Mouse (Mus musculus): ENCODE measurements at regions not wholly inside any gene's neighbourhood (a gene's known extent, or its start where the extent isn't known, plus 50 kb on each side); places are given as distances from the start of the nearest gene placed in this dataset.

DNA sequence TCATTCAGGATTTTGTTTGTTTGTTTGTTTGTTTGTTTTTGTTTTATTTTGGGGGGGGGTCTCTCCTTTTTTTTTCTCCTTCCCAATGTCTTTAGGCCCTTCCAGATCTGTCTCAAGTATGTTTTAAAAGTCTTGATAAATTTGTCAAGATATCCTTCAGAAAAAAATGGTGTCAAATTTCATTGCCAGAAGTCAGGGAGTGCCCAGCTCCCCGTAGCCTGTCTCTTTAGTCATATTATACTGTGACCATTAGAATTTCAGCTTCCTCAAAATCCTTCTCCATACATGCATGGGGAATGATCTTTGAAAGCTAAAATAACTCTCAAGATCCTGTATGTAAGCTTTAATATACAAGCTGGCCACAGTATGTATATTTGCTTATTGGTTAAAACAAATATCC is 134.3 kb upstream of the Lpp start:
- intact Hi-C loops (cut with DNase I): no loop called here

DNA sequence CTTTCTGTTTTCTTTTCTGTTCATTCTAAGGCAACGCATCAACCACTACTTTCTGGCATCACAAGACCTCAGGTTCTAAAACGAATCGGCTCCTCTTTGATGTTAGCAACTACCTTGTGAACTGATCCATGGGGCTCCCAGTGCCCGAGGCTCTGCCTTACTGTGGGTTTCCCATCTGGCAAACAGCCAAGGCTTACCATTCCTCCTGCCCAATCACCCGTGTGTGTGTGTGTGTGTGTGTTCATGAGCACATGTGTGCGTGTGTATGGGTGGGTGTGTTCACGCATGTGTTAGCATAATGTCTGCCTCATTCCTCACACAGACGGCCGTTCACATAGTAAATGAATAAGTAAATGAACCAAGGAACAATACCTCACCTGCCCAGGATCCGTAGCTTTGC is 138.3 kb upstream of the Lpp start:
- intact Hi-C loops (cut with DNase I): no loop called here

DNA sequence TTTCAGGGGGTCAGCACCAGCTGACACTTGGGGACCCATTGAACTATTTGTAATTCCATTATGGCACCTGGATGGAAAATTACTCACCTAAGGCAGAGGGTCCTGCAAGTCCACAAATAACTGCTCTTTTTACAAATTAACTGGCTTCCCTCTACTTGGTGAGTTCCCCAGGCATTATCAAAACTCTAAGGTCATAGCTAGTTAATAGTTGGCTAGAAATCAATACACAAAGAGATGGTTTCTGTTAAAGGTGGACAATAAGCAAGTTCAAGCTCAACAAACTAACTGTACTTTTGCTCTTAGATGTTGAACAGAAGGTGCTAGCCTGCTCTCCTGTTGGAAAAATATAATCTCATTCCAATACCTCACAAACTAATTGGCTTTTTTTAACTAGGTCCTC is 138.7 kb upstream of the Lpp start:
- intact Hi-C loops (cut with DNase I): no loop called here

DNA sequence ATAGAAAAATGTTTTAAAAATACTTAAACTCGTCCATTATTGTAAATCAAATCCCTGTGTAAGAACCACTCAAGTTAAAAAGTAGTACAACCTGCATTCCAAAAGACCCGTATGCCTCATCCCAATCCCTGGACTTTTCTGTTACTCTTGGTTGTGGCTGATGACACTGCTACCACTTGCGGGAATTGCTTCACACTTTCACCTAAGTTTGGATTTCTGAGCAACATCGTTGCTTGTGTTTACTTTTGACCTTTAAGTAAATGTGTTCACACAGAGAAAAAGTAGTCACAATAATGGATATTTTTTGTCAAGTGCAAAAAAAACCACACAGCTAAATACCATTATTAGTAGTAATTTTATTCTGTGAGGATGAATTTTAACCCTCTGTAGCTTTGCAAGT is 139.2 kb upstream of the Lpp start:
- intact Hi-C loops (cut with DNase I): no loop called here

DNA sequence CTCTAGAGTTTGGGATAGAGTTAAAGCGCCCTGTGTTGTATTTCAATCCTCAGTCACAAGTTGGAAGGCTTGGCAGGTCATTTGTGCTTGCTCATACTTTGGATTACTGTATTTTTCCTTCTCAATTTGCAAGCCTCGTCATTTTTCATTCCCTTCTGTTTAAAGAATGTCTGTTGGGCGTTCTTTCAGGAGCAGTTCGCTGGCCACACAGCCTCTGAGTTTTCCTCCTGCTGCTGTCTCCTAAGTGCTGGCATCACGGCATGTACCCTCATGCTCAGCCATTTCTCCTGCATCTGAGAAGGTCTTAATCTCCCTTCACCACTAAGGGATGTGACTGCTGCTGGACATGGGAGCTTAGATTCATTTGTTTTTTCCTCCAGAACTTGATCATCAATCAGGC is 146.0 kb upstream of the Lpp start:
- intact Hi-C loops (cut with DNase I): no loop called here

DNA sequence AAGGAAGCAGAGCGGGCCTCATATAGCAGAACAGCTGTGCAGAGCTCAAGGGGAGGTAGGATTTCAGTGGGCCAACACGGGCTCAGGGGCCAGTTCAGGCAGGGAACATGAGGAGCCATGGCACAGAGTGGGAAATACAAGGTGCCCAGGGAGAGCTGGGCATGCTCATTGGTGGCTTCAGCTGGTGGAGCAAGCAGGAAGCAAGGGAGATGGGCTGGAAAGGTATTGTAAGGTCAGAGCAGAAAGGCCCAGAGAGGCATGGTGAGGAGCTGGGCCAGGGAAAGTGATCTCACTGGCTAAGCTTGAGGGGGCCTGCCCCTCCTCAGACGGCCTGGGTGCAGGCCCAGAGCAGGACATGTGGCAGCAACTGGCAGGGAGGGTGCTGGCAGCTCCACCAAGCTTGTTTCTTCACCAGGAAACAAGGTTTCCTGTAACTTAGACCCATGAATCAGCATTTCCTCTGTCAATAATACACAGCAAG is 155.2 kb upstream of the Lpp start:
- intact Hi-C loops (cut with DNase I): no loop called here

DNA sequence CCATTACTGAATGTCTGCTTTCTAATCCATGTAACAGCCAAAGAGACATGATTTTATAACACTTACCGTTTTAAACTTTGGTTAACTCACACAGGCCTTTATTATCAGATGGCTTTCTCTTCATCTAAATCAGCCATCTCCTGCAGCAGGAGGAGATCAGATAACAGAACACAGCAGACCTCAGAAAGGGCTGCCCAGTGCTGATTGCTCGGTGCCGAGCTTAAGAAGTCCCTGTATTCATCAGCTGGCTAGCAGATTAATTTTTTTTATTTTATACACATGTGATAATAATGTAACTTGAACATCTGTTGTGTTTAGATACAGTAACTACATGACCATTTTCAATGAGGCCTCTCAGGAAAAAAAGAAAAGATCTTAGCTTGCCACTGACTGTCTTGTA is 155.9 kb upstream of the Lpp start:
- intact Hi-C loops (cut with DNase I): no loop called here

DNA sequence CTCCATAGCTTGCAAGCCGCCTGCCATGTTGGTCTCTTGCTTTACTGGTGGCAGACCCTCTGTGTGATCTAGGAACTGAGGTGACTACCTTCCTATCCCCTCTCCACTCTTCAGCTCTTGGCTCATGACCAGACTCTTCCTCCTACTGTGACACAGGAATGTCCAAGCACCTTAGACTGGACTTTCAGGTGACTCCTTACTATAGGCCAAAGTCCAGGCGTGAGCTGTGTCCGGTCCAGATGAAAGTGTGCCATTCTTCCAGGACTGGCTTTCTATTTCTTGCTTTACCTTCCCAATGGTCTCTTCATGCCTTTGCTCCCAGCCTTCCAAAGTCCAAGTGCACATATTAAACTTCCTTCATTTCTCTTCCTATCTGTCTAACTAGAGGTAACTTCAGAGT is 156.3 kb upstream of the Lpp start:
- intact Hi-C loops (cut with DNase I): no loop called here

DNA sequence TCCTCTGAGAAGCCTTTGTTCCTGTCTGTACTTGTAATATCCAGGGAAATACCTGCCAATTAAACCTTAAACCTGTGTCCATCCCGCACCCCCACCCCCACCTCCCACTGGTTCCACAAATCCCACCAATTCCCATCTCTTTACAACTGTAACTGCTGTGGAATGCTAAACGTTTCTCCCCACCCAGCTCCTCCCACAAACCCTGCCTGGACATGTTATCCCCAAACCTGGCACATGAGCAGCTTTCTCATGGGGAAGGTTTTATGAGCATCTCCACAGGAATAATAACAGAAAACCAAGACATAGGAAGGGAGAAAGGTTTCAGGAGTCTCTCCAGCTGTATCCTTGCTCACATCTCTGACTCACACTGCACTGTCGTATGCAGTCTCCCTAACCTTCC is 156.8 kb upstream of the Lpp start:
- intact Hi-C loops (cut with DNase I): no loop called here

DNA sequence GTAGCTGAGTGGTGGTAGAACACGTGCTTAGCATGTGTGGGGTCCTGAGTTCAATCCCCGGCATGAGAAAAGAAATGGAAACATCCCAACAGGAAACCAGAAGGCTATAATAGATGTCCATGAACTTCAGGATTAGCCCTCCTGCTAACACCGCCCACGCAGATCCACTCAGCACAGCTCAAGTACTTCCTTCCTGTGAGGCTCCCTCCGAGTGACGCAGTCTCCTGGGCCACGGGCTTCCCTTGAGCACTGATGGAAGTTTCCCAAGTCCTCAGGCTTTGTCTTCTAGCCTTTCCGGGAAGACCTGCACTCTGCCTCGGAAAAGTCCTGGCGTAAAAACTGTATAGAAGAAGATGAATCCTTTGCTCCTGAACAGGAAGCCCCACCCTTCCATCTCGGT is 158.5 kb upstream of the Lpp start:
- intact Hi-C loops (cut with DNase I): no loop called here

DNA sequence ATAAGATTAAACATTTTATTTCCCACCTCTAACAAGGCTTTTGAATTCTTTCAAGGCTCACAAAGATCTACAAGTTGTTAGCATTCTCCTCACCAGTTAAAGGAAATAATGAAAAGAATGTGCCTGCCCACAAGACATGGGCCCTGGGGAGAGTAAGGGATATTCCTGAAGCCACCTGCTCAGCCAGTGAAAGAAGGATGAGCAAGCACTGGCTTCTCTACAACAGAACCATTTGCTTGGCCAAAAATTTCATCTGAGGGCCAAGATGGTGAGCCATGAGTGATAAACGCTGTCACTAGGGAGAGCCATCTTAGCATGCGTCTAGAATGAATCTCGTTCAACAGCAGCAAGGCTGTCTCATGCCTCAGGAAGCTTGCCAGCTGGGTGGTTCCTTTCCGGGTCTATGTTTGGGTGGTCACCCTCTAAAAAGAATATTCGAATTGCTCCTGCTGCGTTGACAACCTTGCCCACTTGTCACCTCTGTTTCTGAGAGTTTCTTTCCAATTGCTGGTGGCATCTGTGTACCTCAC is 161.2 kb upstream of the Lpp start:
- intact Hi-C loops (cut with DNase I): no loop called here

DNA sequence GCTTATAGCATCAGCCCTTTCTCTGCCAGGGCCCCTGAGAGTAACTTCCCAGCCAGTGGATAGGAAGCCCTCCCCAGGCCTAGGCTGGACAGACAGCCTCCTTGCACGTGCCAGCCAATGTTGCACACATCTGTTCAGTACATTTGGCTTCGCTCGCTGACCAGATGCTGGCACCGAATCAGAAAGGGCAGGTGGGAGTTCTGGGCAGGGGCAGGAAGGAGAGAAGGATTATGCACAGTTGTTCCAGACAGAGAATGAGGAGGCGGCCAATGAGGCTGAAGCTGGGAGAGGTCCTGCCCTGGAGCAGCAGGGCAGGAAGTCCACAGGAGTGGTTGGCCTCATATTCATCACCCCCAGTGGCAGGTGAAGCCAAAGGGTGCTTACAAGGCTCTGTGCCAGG is 161.8 kb upstream of the Lpp start:
- intact Hi-C loops (cut with DNase I): no loop called here

DNA sequence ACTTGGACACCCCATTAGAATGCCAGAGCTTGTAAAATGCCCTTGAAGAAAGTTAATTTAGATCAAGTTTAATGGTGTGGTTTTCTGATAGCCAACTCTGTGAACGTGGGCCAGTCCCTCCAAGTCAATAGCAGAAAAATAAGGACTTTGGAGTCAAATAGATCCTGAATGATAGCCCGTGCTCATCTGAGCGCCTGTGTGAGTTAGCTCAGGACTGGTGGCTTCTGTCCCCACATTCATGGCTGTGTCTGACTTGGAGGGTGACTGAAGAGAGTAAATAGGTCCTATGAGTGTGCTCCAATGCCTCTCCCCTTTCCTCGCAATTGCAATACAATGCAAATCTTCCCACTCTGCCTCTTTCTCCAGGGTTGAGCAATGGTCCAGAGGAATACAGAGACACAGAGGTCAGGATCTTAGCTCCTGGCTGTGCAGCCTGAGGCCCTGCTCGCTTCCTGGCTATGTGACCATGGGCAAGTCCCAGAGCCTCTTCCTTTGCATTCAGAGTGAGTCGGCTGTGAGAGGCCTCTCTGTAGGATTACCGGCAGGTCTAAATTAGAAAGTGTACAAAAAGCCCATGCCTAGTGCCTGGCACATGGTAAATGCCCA is 164.2 kb upstream of the Lpp start:
- intact Hi-C loops (cut with DNase I): no loop called here

DNA sequence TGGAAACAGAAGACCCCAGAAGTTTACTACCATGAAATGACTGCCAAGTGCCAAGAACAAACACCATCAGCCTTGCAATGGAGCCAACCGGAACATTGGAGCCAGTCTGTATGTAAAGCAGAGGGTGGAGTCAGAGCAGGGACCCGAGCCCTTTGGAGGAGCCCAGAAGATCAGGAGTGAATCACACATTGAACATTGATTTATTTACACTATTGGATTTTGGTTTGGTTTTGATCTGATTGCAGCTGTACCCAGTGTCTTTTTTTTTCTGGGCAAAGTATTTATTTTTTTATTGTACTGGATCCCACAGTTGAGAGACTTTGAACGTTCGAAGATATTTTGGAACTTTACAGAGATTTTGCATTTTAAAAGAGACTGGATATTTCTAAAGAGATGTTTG is 167.4 kb upstream of the Lpp start:
- intact Hi-C loops (cut with DNase I): no loop called here

DNA sequence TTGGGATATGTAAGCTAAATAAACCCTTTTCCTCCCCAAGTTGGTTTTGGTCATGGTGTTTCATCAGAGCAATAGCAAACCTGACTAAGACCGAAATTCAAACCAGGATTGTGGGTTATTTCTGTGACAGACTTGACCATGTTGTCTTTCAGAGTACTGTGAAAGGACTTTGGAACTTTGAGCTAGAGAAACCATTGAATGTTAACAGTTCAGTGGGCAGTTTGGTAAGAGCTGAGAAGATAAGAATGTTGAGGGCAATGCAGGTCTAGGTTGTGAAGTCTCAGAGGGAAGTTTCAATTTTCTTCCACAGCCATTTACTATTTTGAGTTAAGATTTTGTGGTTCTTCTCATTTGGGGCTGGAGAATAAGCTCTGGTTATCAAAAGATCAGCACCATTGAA is 168.2 kb upstream of the Lpp start:
- intact Hi-C loops (cut with DNase I): no loop called here

DNA sequence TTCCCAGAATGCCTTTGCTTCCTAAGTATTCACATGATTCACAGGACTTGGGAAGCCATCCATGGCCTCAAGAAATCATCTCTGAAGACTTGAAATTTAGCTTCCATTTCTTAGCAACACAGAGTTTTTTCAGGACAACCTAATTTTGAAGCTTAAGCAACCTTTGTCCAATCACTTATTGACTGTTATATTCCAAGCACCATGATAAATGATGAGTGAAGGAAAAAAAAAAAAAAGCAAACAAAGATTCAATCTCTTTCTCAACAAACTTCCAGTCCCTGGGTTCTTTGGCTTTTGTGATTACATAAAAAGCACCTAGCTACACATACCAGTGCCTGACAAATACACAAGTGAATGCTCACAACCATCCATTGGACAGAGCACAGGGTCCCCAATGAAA is 169.4 kb upstream of the Lpp start:
- intact Hi-C loops (cut with DNase I): no loop called here

DNA sequence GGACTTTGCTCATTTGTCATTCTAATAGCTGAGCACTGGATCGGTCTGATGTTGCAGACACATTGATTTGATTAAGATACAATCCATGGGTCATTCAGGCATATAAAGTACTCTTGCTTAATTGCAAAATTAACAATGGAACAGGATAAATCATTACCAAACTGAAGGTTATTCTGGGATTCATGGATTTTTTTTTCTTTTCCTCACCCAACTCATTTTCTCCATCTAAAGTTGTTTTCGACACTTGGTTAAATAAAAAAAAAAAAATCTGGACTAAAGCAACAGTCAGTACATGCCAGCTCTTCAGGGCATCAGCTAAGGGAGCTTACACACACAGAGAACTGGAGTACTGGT is 169.8 kb upstream of the Lpp start:
- intact Hi-C loops (cut with DNase I): no loop called here

DNA sequence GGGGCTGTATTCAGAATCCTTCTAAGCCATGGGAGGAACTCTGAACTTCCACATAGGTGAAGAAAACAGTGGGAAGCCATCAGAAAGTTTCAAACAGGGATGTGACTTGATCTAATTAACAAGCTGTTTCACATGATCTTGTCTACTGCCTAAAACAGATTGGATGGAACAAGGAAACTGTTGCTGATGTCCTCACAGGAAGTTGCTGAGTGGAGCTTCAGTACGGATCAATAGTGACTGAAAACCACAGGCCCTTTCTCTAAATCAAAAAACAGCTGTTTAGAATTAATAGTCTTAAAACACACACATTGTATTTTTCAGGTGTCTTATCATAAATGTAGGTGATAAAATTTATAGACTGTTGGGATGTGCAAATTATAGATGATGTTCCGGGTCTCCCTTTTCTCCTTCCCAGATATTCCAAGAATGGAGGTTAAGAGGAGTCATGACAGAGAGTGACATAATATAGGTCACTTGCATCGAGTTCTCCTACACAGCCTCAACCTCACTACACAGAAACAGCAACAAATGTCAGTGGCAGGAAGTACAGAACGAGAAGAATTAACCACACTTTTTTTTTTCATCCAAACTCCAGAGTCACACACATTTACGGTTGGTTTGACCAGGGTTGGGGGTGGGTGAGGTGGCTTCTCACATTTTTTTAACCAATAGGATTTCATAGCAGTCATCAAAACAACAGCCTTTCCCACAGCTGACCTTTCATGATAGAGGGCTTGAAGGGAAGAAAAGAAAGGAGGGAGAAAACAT is 170.4 kb upstream of the Lpp start:
- intact Hi-C loops (cut with DNase I): no loop called here

DNA sequence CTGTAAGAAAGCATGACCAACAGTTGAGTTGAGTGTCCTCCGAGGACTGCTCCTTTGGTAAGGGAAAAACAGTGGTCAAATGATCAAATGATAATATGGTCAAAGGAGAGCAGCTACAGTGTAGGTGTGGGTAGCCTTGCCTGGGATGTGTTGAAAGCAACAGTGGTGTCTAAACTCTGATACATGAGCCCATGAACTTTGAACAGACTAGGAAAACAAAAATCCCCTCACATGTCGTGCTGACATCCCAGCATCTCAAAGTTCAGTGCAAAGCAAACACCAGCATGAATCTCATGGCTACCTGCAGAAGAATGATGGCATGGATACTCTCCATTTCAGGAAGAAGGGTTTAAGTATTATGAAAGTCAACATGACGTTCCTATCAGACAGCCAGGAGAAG is 171.3 kb upstream of the Lpp start:
- intact Hi-C loops (cut with DNase I): no loop called here

DNA sequence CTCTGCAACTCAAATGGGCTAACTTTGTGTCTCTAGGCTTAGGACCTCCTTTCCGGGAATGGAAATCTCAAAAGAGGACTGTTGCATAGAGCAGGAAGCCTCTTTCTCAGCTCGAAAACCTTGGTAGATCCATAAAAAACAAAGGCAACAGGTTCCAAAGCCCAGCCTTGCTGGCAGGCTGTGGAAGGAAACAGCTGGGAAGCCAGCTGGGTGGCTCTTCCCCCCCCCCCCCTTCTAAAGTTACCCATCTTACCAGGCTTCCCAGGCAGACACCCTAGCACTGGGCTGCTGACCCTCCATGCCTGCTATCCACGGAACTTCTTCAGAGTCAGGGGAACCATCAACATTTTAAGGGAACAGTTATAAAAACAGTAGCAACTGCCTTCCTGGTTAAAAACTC is 172.7 kb upstream of the Lpp start:
- intact Hi-C loops (cut with DNase I): no loop called here

DNA sequence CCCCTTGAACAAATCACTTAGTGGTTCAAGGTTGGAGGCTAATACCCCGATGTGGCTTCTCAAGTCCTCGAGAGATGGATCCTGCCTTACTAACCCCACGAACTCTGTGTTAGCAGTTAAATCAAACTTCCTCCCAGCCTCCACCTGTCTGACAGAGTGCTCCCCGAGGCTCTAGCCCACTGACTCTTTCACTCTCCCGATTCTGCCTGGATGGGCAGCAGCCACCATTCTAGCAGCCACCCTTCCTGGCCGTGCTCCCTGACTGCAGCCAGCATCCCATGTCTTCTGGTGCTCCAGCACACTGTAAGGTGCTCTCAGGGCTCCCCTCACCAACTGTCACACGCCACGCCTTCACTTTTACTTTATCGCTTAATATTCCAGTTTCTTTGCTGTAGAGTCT is 173.6 kb upstream of the Lpp start:
- intact Hi-C loops (cut with DNase I): no loop called here

DNA sequence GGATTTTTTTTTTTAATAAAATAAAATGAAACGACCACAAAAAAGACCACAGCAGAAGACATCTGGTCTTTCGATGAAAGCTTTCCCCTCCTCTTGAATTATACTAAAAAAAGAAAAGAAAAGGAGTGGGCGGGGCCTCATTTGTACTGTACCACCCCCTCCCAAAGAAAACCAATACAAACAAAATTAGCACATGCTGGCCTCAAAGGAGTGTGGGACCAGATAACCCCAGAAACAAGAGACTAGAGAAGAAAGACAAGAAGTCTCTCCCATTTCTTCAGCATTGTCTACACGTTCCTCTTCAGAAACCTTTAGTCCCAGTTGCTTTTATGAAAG is 174.5 kb upstream of the Lpp start:
- intact Hi-C loops (cut with DNase I): no loop called here

DNA sequence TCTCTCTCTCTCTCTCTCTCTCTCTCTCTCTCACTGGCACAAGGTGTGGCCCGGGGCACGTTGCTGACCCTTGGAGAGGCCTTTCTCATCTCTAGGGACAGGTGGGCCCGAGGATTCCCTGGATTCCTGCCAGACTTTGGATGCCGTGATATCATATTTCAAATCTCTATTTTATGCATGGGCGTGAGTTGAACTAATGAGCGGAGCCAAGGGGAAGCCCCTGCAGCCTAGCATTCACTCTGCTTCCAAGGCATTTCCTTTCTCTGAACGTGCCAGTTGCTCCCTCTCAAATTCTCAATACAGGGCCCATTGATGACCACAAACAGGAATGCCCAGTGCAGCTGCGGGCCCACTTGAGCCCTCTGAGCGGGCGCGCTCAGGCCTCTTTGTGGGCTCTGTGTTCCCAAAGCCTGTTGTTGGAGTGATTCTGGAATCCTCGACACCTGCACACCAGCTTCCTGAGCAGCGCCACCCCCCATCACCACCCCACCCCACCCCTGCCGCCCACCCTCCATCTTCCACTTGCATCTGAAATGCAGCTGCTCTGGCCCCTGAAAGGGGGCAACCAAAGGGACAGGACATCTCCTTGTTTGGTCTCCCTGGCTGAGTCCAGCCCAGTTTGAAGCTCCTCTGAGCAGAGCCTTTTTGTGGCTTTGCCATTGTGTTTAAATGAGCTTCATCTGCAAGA is 175.0 kb upstream of the Lpp start:
- intact Hi-C loops (cut with DNase I): no loop called here

Measured in adrenal gland (tissue).